Mouse (Mus musculus): ENCODE results near the gene P2ry10.
"Not testable (repeated sequence)": the region's sequence is repeated elsewhere in the genome, so short reads cannot be mapped to it uniquely, and the experiment has no call there.

Gene P2ry10

GRCm38 (mm10) chrX:107088177-107088576 lies at the start of gene P2ry10:
P2ry10 (plus strand) TSS chrX:107088492.
- DNase-seq (ENCODE audit: low spot score) = no peak

- no peak for DNase-seq (ENCODE audit: low spot score)
These were observed 49.1 kb upstream of the P2ry10 start for GRCm38 (mm10) chrX:107039146-107039545.

- no peak for DNase-seq (ENCODE audit: low spot score)
These were observed 48.7 kb upstream of the P2ry10 start for GRCm38 (mm10) chrX:107039635-107040034.

- no peak for DNase-seq (ENCODE audit: low spot score)
These were observed 45.9 kb upstream of the P2ry10 start for GRCm38 (mm10) chrX:107042367-107042766.

- not testable (repeated sequence) for DNase-seq (ENCODE audit: low spot score)
These were observed 4.9 kb upstream of the P2ry10 start for GRCm38 (mm10) chrX:107083407-107083806.

GRCm38 (mm10) chrX:107084320-107084719 lies 4.0 kb upstream of the P2ry10 start:
- DNase-seq (ENCODE audit: low spot score) = no peak

GRCm38 (mm10) chrX:107089131-107089530 lies 839 bp downstream of the P2ry10 start:
- no peak for DNase-seq (ENCODE audit: low spot score)

GRCm38 (mm10) chrX:107089930-107090329 lies 1.6 kb downstream of the P2ry10 start:
- no peak for DNase-seq (ENCODE audit: low spot score)

- no peak for DNase-seq (ENCODE audit: low spot score)
These were observed 7.3 kb downstream of the P2ry10 start for GRCm38 (mm10) chrX:107095633-107096032.

- DNase-seq (ENCODE audit: low spot score) = no peak
These were observed 28.0 kb downstream of the P2ry10 start for GRCm38 (mm10) chrX:107116333-107116732.

GRCm38 (mm10) chrX:107116987-107117386 lies 28.7 kb downstream of the P2ry10 start:
- no peak for DNase-seq (ENCODE audit: low spot score)

- no peak for DNase-seq (ENCODE audit: low spot score)
These were observed 54.9 kb downstream of the P2ry10 start for GRCm38 (mm10) chrX:107143184-107143583.

GRCm38 (mm10) chrX:107143930-107144329 lies 55.6 kb downstream of the P2ry10 start:
- DNase-seq (ENCODE audit: low spot score) = no peak

- DNase-seq (ENCODE audit: low spot score) = no peak
These were observed 60.4 kb downstream of the P2ry10 start, which contains the start of gene P2ry10b for GRCm38 (mm10) chrX:107148681-107149080. P2ry10b (plus strand) TSS chrX:107148927.

GRCm38 (mm10) chrX:107149391-107149993 lies 61.2 kb downstream of the P2ry10 start:
- DNase-seq (ENCODE audit: low spot score) = no peak

GRCm38 (mm10) chrX:107150027-107150426 lies 61.7 kb downstream of the P2ry10 start:
- no peak for DNase-seq (ENCODE audit: low spot score)

GRCm38 (mm10) chrX:107150752-107151515 lies 62.6 kb downstream of the P2ry10 start:
- DNase-seq (ENCODE audit: low spot score) = no peak
